Mouse (Mus musculus) frontal cortex, postnatal 25 days (tissue): Measurements from ENCODE around the gene Cct4.

Experiments
- DNase-seq, 2 experiments: peaks; one replicate each; pipeline ENCODE4 v3.0.0; 2022; ENCODE audit warnings: low spot score in 2 of 2

The Cct4 gene

GRCm38 (mm10) chr11:23029399-23029798 lies 39.1 kb downstream of the Cct4 start:
- DNase-seq: no peak

DNA sequence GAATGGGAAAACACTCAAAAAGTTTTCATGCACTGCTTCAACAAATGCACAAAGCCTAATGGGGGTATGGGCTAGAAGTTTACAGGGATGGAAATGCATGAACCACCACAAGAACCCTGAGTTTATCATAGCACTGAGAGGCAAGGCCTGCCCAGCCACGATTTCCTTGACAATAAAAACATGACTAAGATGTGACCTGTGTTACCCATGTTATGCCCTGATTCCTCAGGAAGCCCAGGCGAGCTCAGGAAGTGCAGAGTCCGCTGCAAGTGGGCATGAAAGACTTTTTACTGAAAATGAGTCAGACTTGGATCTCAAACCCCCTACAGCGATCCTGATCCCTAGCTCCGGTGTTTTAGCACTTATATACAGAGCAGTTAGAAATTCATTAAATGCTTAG lies 56.9 kb downstream of the Cct4 start:
- no peak for DNase-seq

GRCm38 (mm10) chr11:23047663-23048582 lies 57.6 kb downstream of the Cct4 start:
- no peak for DNase-seq

DNA sequence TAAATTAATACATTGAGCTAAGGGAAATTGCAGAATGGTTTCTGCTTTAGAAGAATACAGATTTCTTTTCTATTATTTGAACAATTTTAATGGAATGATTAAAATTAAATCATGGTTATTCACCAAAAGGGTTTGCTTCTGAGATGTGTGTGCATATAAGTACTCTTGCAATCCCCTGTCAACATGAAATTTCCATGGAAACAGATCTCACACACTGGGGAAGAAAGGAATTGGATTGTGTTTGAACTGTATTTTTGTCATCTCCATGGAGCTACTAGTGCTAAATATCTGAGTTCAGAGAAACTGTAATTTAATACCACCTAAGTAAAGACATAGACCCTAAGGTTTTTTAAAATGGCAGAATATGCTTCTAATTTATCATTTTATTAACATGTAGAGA lies 59.3 kb downstream of the Cct4 start:
- DNase-seq: no peak

DNA sequence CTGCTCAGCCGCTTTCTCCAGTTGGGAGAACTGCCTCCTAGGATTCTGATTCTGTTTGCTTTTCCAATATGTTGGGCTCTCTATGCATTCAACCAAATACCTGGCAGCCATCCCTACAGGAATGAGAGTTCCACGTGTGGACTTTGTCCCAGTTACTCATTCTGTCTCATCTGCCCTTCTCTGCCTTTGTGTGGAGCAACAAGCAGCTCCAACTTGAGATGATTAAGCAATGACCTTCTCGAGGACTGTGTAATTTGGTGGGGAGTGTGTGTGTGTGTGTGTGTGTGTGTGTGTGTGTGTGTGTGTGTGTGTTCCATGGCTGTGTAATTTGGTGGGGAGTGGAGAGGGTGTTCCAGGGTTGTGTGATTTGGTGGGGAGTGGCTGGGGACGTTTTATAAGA lies 62.0 kb downstream of the Cct4 start:
- DNase-seq: no peak
